Mouse (Mus musculus): ENCODE measurements around the gene Ramp2. TPM values are rescaled to one million over a fixed set of nuclear protein-coding genes. Genes with fewer than 3 reads are reported as not detected.
A peak's percentile ranks its signal among the peaks of the same experiment; 100 is the strongest.

The Ramp2 gene
- polyA plus RNA-seq, 1 experiment from 2014 or later = 67.4 TPM

- ATAC-seq = no peak
- Histone ChIP-seq H3K27me3 (replicated peaks; ENCODE audit: control insufficient read depth, insufficient read depth, low read length) (peaks cover 41% of the 10 kb centered on the region), H3K9ac (replicated peaks; ENCODE audit: low read depth, low read length) (no peak overlapping the region), H3K4me2 (ENCODE audit: low read length) (no peak overlapping the region), H3K4me3 (replicated peaks; ENCODE audit: low read length) (no peak overlapping the region), H3K9me3 (ENCODE audit: control insufficient read depth, low read length) (no peaks in the 10 kb centered on the region), H3K4me1 (replicated peaks; ENCODE audit: control insufficient read depth, insufficient read depth, low read length) (peaks cover 25% of the 10 kb centered on the region), H3K36me3 (ENCODE audit: control insufficient read depth, insufficient read depth) (no peaks in the 10 kb centered on the region), H3K27ac (ENCODE audit: low read length) (no peak overlapping the region)
- WGBS = 4% methylated on average over 32 of the region's 32 CpGs
Observed at GRCm38 (mm10) chr11:101263138-101263988, 17.5 kb downstream of the Ramp2 start.

GRCm38 (mm10) chr11:101263989-101264280 lies 18.1 kb downstream of the Ramp2 start:
- Histone ChIP-seq H3K4me3 (replicated peaks; ENCODE audit: low read length) (no peak overlapping the region), H3K9ac (replicated peaks; ENCODE audit: low read depth, low read length) (no peak overlapping the region), H3K9me3 (ENCODE audit: control insufficient read depth, low read length) (no peaks in the 10 kb centered on the region), H3K27me3 (replicated peaks; ENCODE audit: control insufficient read depth, insufficient read depth, low read length) (peaks cover 41% of the 10 kb centered on the region), H3K4me2 (ENCODE audit: low read length) (no peak overlapping the region), H3K4me1 (replicated peaks; ENCODE audit: control insufficient read depth, insufficient read depth, low read length) (peaks cover 25% of the 10 kb centered on the region), H3K36me3 (ENCODE audit: control insufficient read depth, insufficient read depth) (no peaks in the 10 kb centered on the region), H3K27ac (ENCODE audit: low read length) (no peak overlapping the region)
- ATAC-seq = no peak
- 7% methylated on average over 3 of the region's 3 CpGs for WGBS

GRCm38 (mm10) chr11:101264954-101265471 lies 19.2 kb downstream of the Ramp2 start:
- peaks cover 21% of the 10 kb centered on the region for H3K4me1 ChIP-seq (replicated peaks; ENCODE audit: control insufficient read depth, insufficient read depth, low read length)
- H3K36me3 ChIP-seq (ENCODE audit: control insufficient read depth, insufficient read depth) = no peaks in the 10 kb centered on the region
- H3K9ac ChIP-seq (replicated peaks; ENCODE audit: low read depth, low read length) = peak overlapping the region; percentile 38
- H3K4me2 ChIP-seq (ENCODE audit: low read length) = peak overlapping the region; percentile 58
- peak overlapping the region; percentile 29 for H3K4me3 ChIP-seq (replicated peaks; ENCODE audit: low read length)
- no peak for ATAC-seq
- peaks cover 38% of the 10 kb centered on the region for H3K27me3 ChIP-seq (replicated peaks; ENCODE audit: control insufficient read depth, insufficient read depth, low read length)
- H3K9me3 ChIP-seq (ENCODE audit: control insufficient read depth, low read length) = no peaks in the 10 kb centered on the region
- WGBS = 2% methylated on average over 31 of the region's 31 CpGs
- no peak overlapping the region for H3K27ac ChIP-seq (ENCODE audit: low read length)

GRCm38 (mm10) chr11:101265906-101266305 lies 20.1 kb downstream of the Ramp2 start:
- Histone ChIP-seq H3K27me3 (replicated peaks; ENCODE audit: control insufficient read depth, insufficient read depth, low read length) (peaks cover 38% of the 10 kb centered on the region), H3K9me3 (ENCODE audit: control insufficient read depth, low read length) (no peaks in the 10 kb centered on the region), H3K4me1 (replicated peaks; ENCODE audit: control insufficient read depth, insufficient read depth, low read length) (peaks cover 12% of the 10 kb centered on the region), H3K4me2 (ENCODE audit: low read length) (peak overlapping the region; percentile 58; the same call in 1 of the 2 replicates), H3K36me3 (ENCODE audit: control insufficient read depth, insufficient read depth) (no peaks in the 10 kb centered on the region), H3K4me3 (replicated peaks; ENCODE audit: low read length) (no peak overlapping the region), H3K27ac (ENCODE audit: low read length) (no peak overlapping the region), H3K9ac (replicated peaks; ENCODE audit: low read depth, low read length) (no peak overlapping the region)
- ATAC-seq = no peak
- WGBS = 16% methylated on average over 6 of the region's 6 CpGs

- Histone ChIP-seq H3K36me3 (ENCODE audit: control insufficient read depth, insufficient read depth) (no peaks in the 10 kb centered on the region), H3K4me1 (replicated peaks; ENCODE audit: control insufficient read depth, insufficient read depth, low read length) (peaks cover 7% of the 10 kb centered on the region), H3K9ac (replicated peaks; ENCODE audit: low read depth, low read length) (no peak overlapping the region), H3K9me3 (ENCODE audit: control insufficient read depth, low read length) (no peaks in the 10 kb centered on the region), H3K4me2 (ENCODE audit: low read length) (no peak overlapping the region), H3K27ac (ENCODE audit: low read length) (no peak overlapping the region), H3K4me3 (replicated peaks; ENCODE audit: low read length) (no peak overlapping the region), H3K27me3 (replicated peaks; ENCODE audit: control insufficient read depth, insufficient read depth, low read length) (peaks cover 12% of the 10 kb centered on the region)
- 33% methylated on average over 10 of the region's 10 CpGs for WGBS
- ATAC-seq = no peak
Observed at GRCm38 (mm10) chr11:101269577-101270116, 23.8 kb downstream of the Ramp2 start.

- no peak for ATAC-seq
- no peaks in the 10 kb centered on the region for H3K36me3 ChIP-seq (ENCODE audit: control insufficient read depth, insufficient read depth)
- H3K9me3 ChIP-seq (ENCODE audit: control insufficient read depth, low read length) = no peaks in the 10 kb centered on the region
- H3K27ac ChIP-seq (ENCODE audit: low read length) = no peak overlapping the region
- H3K4me3 ChIP-seq (replicated peaks; ENCODE audit: low read length) = no peak overlapping the region
- H3K9ac ChIP-seq (replicated peaks; ENCODE audit: low read depth, low read length) = no peak overlapping the region
- peaks cover 11% of the 10 kb centered on the region for H3K4me1 ChIP-seq (replicated peaks; ENCODE audit: control insufficient read depth, insufficient read depth, low read length)
- H3K27me3 ChIP-seq (replicated peaks; ENCODE audit: control insufficient read depth, insufficient read depth, low read length) = no peaks in the 10 kb centered on the region; the same call in 1 of the 2 replicates
- H3K4me2 ChIP-seq (ENCODE audit: low read length) = no peak overlapping the region
- WGBS = 94% methylated on average over 3 of the region's 3 CpGs
Observed at GRCm38 (mm10) chr11:101272446-101272845, 26.6 kb downstream of the Ramp2 start.

GRCm38 (mm10) chr11:101275309-101275708 lies 29.5 kb downstream of the Ramp2 start:
- Histone ChIP-seq H3K27ac (ENCODE audit: low read length) (no peak overlapping the region), H3K36me3 (ENCODE audit: control insufficient read depth, insufficient read depth) (no peaks in the 10 kb centered on the region), H3K4me1 (replicated peaks; ENCODE audit: control insufficient read depth, insufficient read depth, low read length) (peaks cover 24% of the 10 kb centered on the region), H3K9ac (replicated peaks; ENCODE audit: low read depth, low read length) (no peak overlapping the region), H3K4me3 (replicated peaks; ENCODE audit: low read length) (no peak overlapping the region), H3K4me2 (ENCODE audit: low read length) (no peak overlapping the region), H3K9me3 (ENCODE audit: control insufficient read depth, low read length) (no peaks in the 10 kb centered on the region), H3K27me3 (replicated peaks; ENCODE audit: control insufficient read depth, insufficient read depth, low read length) (no peaks in the 10 kb centered on the region; the same call in 1 of the 2 replicates)
- no peak for ATAC-seq
- WGBS = 59% methylated on average over 4 of the region's 4 CpGs

- Histone ChIP-seq H3K27ac (ENCODE audit: low read length) (no peak overlapping the region), H3K4me3 (replicated peaks; ENCODE audit: low read length) (no peak overlapping the region), H3K9me3 (ENCODE audit: control insufficient read depth, low read length) (no peaks in the 10 kb centered on the region), H3K27me3 (replicated peaks; ENCODE audit: control insufficient read depth, insufficient read depth, low read length) (no peaks in the 10 kb centered on the region), H3K4me2 (ENCODE audit: low read length) (no peak overlapping the region), H3K36me3 (ENCODE audit: control insufficient read depth, insufficient read depth) (no peaks in the 10 kb centered on the region), H3K9ac (replicated peaks; ENCODE audit: low read depth, low read length) (no peak overlapping the region), H3K4me1 (replicated peaks; ENCODE audit: control insufficient read depth, insufficient read depth, low read length) (peaks cover 24% of the 10 kb centered on the region)
- ATAC-seq = no peak
- 23% methylated on average over 27 of the region's 27 CpGs for WGBS
Observed at GRCm38 (mm10) chr11:101276319-101277070, 30.7 kb downstream of the Ramp2 start.
